Mouse (Mus musculus) heart, embryonic 16.5 days (tissue): ENCODE data around the gene Slc2a5. TPM values are rescaled to one million over a fixed set of nuclear protein-coding genes. Genes with fewer than 3 reads are reported as not detected.

Experiments
- ATAC-seq: fragments of 200-750 bp; cut with Nextera tagmentation; replicated peaks from 2 replicates; pipeline ENCODE4 v1.8.0; 2017; ENCODE audit warnings: moderate number of reproducible peaks; ENCODE audit not compliant: insufficient read depth, low FRiP score; ENCODE audit errors: extremely low read depth
- H3K27ac ChIP-seq: fragments of 300-500 bp; sonication (generic); 2 replicates; pipeline ENCODE4 v1.5.1; 2014; ENCODE audit warnings: mild to moderate bottlenecking, low read length, control low read depth, moderate library complexity
- H3K27me3 ChIP-seq: fragments of 300-500 bp; sonication (generic); 2 replicates; pipeline ENCODE4 v1.6.1; 2014; ENCODE audit warnings: low read length, mixed read lengths; ENCODE audit not compliant: control insufficient read depth, insufficient read depth
- H3K36me3 ChIP-seq: fragments of 300-500 bp; sonication (generic); 2 replicates; pipeline ENCODE4 v1.6.1; 2014; ENCODE audit not compliant: control insufficient read depth, insufficient read depth
- H3K4me1 ChIP-seq: fragments of 300-500 bp; sonication (generic); 2 replicates; pipeline ENCODE4 v1.6.1; 2014; ENCODE audit warnings: low read length, mixed read lengths; ENCODE audit not compliant: control insufficient read depth, insufficient read depth
- H3K4me2 ChIP-seq: fragments of 300-500 bp; sonication (generic); 2 replicates; pipeline ENCODE4 v1.6.1; 2014; ENCODE audit warnings: low read depth, mild to moderate bottlenecking, control low read depth, low read length
- H3K4me3 ChIP-seq: fragments of 300-500 bp; sonication (generic); 2 replicates; pipeline ENCODE4 v1.5.1; 2014; ENCODE audit warnings: mild to moderate bottlenecking, control low read depth, low read length
- H3K9ac ChIP-seq: fragments of 300-500 bp; sonication (generic); 2 replicates; pipeline ENCODE4 v1.6.1; 2014; ENCODE audit warnings: low read length, control low read depth
- H3K9me3 ChIP-seq: fragments of 300-500 bp; sonication (generic); replicated peaks from 2 replicates; pipeline ENCODE4 v1.6.1; 2016; ENCODE audit warnings: low read length; ENCODE audit not compliant: control insufficient read depth
- whole genome bisulfite sequencing: fragments of 180-500 bp; shearing (Covaris S2); extraction: QIAGEN DNeasy Blood & Tissue Kit; methylation state at CpG from one replicate; pipeline ENCODE4 v1.1.7; 2014; 5-methylcytosine and 5-hydroxymethylcytosine counted together
- polyA plus RNA-seq: library from polyadenylated mRNA; unstranded; fragments of >200 nt; fragmentation: Nextera tagmentation; extraction: Ambion mirVana; gene quantifications from 2 replicates; pipeline ENCODE4 v1.2.1, GENCODE M21; 2015

Gene Slc2a5
- 0.49 and 0.77 TPM in 2 replicates for polyA plus RNA-seq

DNA sequence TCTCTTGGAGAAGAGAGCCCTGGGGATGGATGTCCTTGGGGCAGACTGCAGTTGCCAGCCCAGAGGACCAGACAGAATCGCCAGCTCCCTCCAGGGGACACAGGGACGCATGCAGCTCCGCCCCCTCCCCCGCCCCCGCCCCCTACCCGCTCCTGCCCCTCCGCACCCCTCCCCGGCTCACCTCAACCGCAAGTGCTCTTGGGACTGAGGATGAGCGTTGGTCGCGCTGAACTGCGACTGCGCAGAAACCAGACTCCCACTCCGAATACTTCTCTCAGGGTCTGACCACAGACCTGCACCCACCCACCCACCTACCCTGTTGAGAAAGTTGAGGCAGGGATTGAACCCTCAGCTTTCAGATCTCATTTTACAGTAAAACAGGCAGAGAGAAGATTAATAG lies at the start of gene Slc2a5:
Gene Slc2a5, plus strand, starts transcription at position 229 of the 400 bp plus-strand sequence.
- Histone ChIP-seq H3K27me3 (0 out of 2 replicates have a peak, but pooled peaks cover 3% of the 10 kb centered on the region), H3K4me1 (0 out of 2 replicates have a peak, but pooled peaks cover 3% of the 10 kb centered on the region), H3K36me3 (no peaks in the 10 kb centered on the region), H3K9me3 (no peaks in the 10 kb centered on the region), H3K4me2 (peak within 1 kb of the TSS; percentile 52), H3K4me3 (peak within 1 kb of the TSS; percentile 18; the same call in 1 of the 2 replicates), H3K9ac (peak within 1 kb of the TSS; percentile 30; the same call in 1 of the 2 replicates), H3K27ac (no peak within 1 kb of the TSS)
- ATAC-seq: peak; percentile 45; the same call in 1 of the 2 replicates
- 9% methylated on average over 13 of the region's 15 CpGs for WGBS

DNA sequence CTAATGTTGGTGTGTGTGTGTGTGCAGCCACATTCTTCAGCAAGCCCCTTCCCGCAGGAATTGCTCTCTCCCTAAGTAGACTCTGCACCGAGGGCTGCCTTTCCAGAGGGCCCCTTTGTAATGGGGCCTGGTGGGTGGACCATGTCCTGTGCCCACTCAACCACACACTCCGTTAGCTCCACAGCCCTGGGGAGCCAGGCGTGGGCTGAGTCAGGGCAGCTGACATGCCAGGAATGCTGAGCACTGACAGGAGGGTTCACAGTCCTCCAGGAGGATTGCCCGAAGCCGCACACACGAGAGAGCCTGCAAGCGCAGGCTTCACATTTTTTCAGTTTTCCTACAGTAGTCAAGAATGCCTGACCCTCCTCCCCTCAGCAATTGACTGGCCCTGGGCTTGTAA lies 48.9 kb upstream of the Slc2a5 start:
- 26% methylated on average over 8 of the region's 8 CpGs for WGBS
- Histone ChIP-seq H3K4me1 (peaks cover 7% of the 10 kb centered on the region), H3K4me3 (no peak overlapping the region), H3K9me3 (no peaks in the 10 kb centered on the region), H3K9ac (no peak overlapping the region), H3K36me3 (no peaks in the 10 kb centered on the region), H3K27me3 (no peaks in the 10 kb centered on the region), H3K27ac (no peak overlapping the region), H3K4me2 (no peak overlapping the region)
- 0 out of 2 replicates have a peak, but pooled peaks have one; percentile 33 for ATAC-seq

DNA sequence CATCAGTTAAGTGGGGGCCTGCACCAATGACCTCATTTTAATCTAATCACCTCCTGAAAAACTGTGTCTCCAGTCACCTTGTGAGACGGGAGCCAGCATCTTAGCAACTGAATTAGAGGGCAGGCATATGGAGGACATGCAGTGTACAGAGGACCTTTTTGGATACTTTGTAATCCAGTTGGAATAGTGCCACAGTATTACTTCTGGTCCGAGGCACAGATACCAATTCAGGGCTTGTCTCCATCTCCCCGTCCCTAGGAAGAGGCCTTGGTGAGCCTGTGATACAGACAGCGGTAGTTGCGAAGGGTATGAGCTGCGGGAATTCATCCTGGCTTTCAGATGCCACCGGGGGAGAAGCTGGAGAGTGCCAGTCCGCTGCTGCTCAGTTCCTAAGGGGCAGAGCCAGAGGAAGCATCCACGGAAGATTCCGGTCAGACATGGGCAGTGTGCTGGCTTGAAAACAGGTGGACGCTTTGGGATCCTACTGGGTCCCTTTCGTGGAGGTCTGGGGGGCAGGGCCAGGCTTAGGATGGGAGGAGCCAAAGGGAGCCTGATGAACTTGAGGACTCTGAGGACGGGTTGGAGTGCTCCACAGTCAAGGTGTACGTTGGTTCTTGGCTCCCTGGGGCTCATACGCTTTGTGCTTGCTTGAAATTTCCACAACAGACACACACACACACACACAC lies 46.5 kb upstream of the Slc2a5 start:
- 54% methylated on average over 15 of the region's 15 CpGs for WGBS
- Histone ChIP-seq H3K27ac (no peak overlapping the region), H3K27me3 (no peaks in the 10 kb centered on the region), H3K36me3 (no peaks in the 10 kb centered on the region), H3K4me1 (peaks cover 11% of the 10 kb centered on the region), H3K9ac (no peak overlapping the region), H3K4me2 (no peak overlapping the region), H3K9me3 (no peaks in the 10 kb centered on the region), H3K4me3 (no peak overlapping the region)
- no peak for ATAC-seq

DNA sequence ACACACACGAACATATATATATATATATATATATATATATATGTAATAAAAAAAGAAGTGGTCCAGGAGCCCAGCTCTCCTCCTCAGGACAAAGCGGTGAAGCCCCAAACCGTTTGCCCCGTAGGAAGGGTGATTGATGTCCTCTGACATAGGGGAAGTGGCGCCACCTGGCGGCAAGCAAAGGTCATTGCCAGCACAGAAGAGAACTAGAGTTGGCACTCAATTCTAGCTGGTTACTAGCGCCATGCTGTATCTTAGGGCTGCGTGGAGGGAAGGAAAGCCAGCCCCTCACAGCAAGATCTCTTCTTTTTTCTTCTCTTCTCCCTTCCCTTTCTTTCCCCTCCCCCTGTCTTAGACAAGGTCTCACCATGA lies 46.0 kb upstream of the Slc2a5 start:
- Histone ChIP-seq H3K36me3 (no peaks in the 10 kb centered on the region), H3K4me1 (peaks cover 11% of the 10 kb centered on the region), H3K4me3 (no peak overlapping the region), H3K27me3 (no peaks in the 10 kb centered on the region), H3K9me3 (no peaks in the 10 kb centered on the region), H3K9ac (no peak overlapping the region), H3K4me2 (no peak overlapping the region), H3K27ac (no peak overlapping the region)
- 19% methylated on average over 8 of the region's 8 CpGs for WGBS
- no peak for ATAC-seq

DNA sequence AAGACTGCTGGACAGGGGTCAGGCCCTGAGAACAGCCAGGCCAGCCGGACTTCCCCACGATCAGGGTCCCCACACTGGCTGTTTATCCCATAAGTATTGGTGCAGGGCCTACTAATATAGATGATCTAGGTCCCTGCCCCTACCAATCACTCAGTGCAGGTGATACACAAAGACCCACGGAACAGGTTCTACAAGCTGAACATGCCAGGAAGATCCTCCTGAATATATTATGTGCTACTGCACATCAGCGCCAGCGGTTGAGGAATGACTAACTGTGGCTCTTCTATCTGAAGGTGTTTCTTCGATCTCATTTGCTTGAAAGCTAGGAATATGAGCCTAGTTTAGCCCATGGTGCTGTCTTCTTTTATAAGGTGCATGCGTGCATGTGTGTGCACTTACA lies 43.7 kb upstream of the Slc2a5 start:
- no peak for ATAC-seq

DNA sequence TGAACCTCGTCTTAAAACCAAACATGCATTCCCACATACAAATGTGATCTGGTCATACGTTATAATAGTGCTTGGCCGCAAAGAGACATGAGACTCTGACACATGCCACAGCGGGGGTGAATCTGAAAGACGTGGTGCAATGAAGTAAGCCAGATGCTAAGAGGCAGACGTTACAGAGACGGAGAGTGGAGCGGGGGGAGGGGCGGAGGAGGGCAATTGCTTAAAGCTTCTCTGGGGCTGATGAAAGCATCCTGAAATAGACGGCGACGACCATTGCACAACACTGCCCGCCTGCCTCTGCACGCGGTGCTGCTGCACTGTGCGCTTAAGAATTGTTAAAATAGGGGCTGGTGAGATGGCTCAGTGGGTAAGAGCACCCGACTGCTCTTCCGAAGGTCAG lies 42.9 kb upstream of the Slc2a5 start:
- H3K9ac ChIP-seq: no peak overlapping the region
- H3K27me3 ChIP-seq: no peaks in the 10 kb centered on the region
- no peak overlapping the region for H3K4me3 ChIP-seq
- H3K36me3 ChIP-seq: no peaks in the 10 kb centered on the region
- WGBS: 22% methylated on average over 18 of the region's 18 CpGs
- no peak for ATAC-seq
- no peaks in the 10 kb centered on the region for H3K9me3 ChIP-seq
- no peak overlapping the region for H3K27ac ChIP-seq
- H3K4me2 ChIP-seq: no peak overlapping the region
- H3K4me1 ChIP-seq: peaks cover 12% of the 10 kb centered on the region

More for the DNA sequence above, 43.7 kb upstream of the Slc2a5 start:
- Histone ChIP-seq H3K27me3 (no peaks in the 10 kb centered on the region), H3K36me3 (no peaks in the 10 kb centered on the region), H3K4me2 (no peak overlapping the region), H3K9ac (no peak overlapping the region), H3K4me1 (peaks cover 16% of the 10 kb centered on the region), H3K4me3 (no peak overlapping the region), H3K27ac (no peak overlapping the region), H3K9me3 (no peaks in the 10 kb centered on the region)
- WGBS: 86% methylated on average over 7 of the region's 7 CpGs

DNA sequence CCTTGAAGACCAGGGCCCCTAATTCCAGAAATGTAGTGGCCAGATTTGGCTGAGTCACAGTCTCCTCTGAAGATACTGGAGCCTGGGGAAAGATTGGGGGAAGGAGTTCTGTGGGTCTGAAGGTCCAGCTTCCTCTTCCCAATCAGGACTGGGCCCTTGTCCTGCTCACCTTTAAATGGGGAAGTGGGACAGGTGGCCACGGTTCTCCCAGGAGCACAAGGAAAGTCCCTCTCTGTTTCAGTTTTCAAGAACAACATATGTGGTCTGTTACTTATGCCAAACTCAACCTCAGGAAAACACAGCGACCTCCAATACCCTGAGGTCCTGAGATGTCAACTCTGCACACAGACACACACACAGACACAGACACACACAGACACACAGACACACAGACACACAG lies 40.4 kb upstream of the Slc2a5 start:
- H3K27ac ChIP-seq: no peak overlapping the region
- no peaks in the 10 kb centered on the region for H3K27me3 ChIP-seq
- H3K9ac ChIP-seq: no peak overlapping the region
- H3K4me3 ChIP-seq: no peak overlapping the region
- ATAC-seq: no peak
- no peaks in the 10 kb centered on the region for H3K36me3 ChIP-seq
- H3K4me2 ChIP-seq: no peak overlapping the region
- peaks cover 12% of the 10 kb centered on the region for H3K4me1 ChIP-seq
- WGBS: 77% methylated on average over 2 of the region's 2 CpGs
- no peaks in the 10 kb centered on the region for H3K9me3 ChIP-seq

DNA sequence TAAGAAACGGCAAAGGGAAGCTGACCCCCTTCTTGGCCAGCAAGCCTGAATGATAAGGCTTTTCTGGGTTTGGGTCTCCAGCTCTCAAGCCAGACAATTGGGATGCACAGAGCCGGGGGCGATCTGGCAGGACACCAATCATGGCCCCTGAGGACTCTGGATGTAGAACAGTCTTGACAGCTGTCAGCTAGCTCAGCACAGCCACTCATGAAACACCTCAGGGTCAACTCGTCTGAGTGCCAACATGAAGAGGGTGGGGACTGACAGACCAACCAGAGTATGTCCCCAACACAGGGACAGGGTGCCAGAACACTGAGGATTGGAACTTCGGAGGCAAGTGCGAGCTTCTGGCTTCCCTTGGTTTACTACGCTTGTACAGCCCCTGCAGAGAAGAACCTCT lies 39.8 kb upstream of the Slc2a5 start:
- Histone ChIP-seq H3K36me3 (no peaks in the 10 kb centered on the region), H3K4me1 (peaks cover 12% of the 10 kb centered on the region), H3K9ac (no peak overlapping the region), H3K27me3 (no peaks in the 10 kb centered on the region), H3K9me3 (no peaks in the 10 kb centered on the region), H3K4me3 (no peak overlapping the region), H3K4me2 (no peak overlapping the region), H3K27ac (peak overlapping the region; percentile 0; the same call in 1 of the 2 replicates)
- peak; percentile 71; the same call in 1 of the 2 replicates for ATAC-seq
- 37% methylated on average over 7 of the region's 7 CpGs for WGBS

DNA sequence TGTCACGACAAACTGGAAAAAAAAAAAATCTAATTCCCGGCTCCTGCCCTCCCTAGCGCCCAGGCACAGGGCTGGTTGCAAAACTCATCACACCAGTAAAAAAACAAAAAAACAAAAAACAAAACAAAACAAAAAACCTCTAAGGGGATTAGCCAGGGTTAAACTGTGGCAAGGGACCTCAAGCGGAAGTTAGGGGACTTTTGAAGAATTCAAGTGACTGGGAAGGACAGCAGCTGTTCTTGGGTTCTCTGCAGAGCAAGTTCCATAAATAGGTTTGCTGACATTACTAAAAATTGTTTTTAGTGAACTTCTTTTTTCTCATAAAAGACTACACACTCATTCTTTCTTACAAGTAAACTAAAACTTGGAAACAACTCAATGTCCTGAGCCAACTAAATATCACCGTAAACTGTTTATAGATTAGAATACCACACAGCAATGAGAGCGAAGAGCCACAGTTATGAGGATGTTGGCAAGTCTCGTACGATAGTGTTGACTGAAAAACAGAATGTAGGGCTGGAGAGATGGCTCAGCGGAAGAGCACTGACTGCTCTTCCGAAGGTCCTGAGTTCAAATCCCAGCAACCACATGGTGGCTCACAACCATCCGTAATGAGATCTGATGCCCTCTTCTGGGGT lies 38.6 kb upstream of the Slc2a5 start:
- Histone ChIP-seq H3K27me3 (no peaks in the 10 kb centered on the region), H3K4me2 (no peak overlapping the region), H3K4me1 (peaks cover 12% of the 10 kb centered on the region), H3K36me3 (no peaks in the 10 kb centered on the region), H3K9ac (no peak overlapping the region), H3K27ac (no peak overlapping the region), H3K9me3 (0 out of 2 replicates have a peak, but pooled peaks cover 1% of the 10 kb centered on the region), H3K4me3 (no peak overlapping the region)
- WGBS: 74% methylated on average over 11 of the region's 11 CpGs
- no peak for ATAC-seq
